In the genomic region with DNA sequence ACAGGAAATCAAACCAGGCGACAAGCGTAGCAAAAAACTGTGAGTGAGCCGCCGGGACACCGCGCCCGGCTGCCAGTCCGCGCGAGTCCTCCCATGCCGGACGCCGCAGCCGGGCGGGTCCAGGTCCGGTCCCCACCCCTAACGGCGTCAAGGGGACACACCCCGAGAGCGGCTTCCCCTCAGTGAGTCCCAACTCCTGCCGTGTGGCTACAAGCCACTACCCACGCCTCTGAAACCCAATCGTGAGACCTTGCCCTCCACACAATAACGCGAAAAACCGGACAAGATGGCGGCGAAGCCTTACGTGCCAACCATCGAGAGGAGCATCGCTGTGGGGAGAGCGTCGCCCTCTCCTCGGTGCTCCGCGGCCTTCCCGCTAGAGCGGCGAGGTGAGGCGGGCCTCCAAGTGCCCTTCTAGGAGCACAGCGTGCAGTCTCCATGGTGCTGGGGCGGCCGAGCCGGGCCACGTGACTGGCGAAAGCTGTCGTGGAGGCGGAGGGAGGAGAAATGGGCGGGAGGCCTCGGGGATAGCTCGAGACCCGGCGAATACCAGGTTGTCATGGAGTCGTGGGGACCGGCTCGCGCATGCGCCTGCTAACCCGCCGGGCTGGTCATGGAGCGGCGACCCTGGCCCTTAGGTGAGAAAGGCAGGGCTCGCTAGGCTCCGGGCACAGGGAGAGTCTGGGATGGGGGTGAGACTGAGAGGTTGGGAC, we compare ENCODE assay signal across 8 mouse cellular contexts. TPM values are rescaled to one million over a fixed set of nuclear protein-coding genes. Genes with fewer than 3 reads are reported as not detected.
A peak's percentile ranks its signal among the peaks of the same experiment; 100 is the strongest.
DNase-seq lines count a peak whose midpoint lies in the region; ATAC-seq lines count a peak whose summit lies in the region.

Gene Cipc (plus strand): TSS at position 182 of the 713 bp plus-strand sequence.

- DNase-seq in WW6 (ENCODE audit: low read depth, low spot score): peak; percentile 96
- DNase-seq in cerebellum, postnatal 4 days (ENCODE audit: low spot score in 2 of 2): peak; percentile 94 to 96
- peak; percentile 99 for DNase-seq in gastrocnemius, adult 18-20 months (ENCODE audit: low spot score)
- DNase-seq in left cerebral cortex, adult 18-20 months (ENCODE audit: low spot score in 2 of 2): peak; percentile 98 to 99
- peak; percentile 99 for DNase-seq in right cerebral cortex, adult 18-20 months
- DNase-seq in urinary bladder, postnatal 10 days (ENCODE audit: low spot score): peak; percentile 92

- H3K79me2 ChIP-seq in macrophage (ENCODE audit: inconsistent target): peaks cover 37% of the 10 kb centered on the region

- H3K27ac ChIP-seq in hindbrain, embryonic 16.5 days (ENCODE audit: low read depth, low read length): peak within 1 kb of the TSS; percentile 99
- H3K27ac ChIP-seq in macrophage: peak within 1 kb of the TSS; percentile 96

- H3K4me3 ChIP-seq in hindbrain, embryonic 16.5 days (ENCODE audit: low read length): peak within 1 kb of the TSS; percentile 66
- H3K4me3 ChIP-seq in macrophage (ENCODE audit: inconsistent target): peak within 1 kb of the TSS; percentile 98

- H3K9ac ChIP-seq in hindbrain, embryonic 16.5 days (ENCODE audit: low read depth, low read length): peak within 1 kb of the TSS; percentile 92

- no peaks in the 10 kb centered on the region for H3K36me3 ChIP-seq in hindbrain, embryonic 16.5 days (ENCODE audit: control insufficient read depth, insufficient read depth, low read length)
- no peaks in the 10 kb centered on the region for H3K36me3 ChIP-seq in macrophage (ENCODE audit: inconsistent target)

- no peaks in the 10 kb centered on the region for H3K27me3 ChIP-seq in hindbrain, embryonic 16.5 days (replicated peaks; ENCODE audit: control insufficient read depth, insufficient read depth, low read length)

- peaks cover 40% of the 10 kb centered on the region for H3K4me1 ChIP-seq in hindbrain, embryonic 16.5 days (ENCODE audit: control insufficient read depth, insufficient read depth, low read depth, low read length)

- no peaks in the 10 kb centered on the region for H3K9me3 ChIP-seq in hindbrain, embryonic 16.5 days (ENCODE audit: control insufficient read depth, low read length)

- WGBS in hindbrain, embryonic 16.5 days: under 1% methylated on average over 64 of the region's 64 CpGs
- WGBS in macrophage (ENCODE audit: missing documents): under 1% methylated on average over 58 of the region's 64 CpGs

- peak within 1 kb of the TSS; percentile 88 for H3K4me2 ChIP-seq in hindbrain, embryonic 16.5 days (ENCODE audit: low read length)

- ATAC-seq in hindbrain, embryonic 16.5 days: peak; percentile 98

RNA-seq across cellular contexts. Expression of gene Cipc, which starts in this region (rescaled TPM):
- total RNA-seq in gastrocnemius, adult 18-20 months (2021): 10 to 100 TPM; 30.9 to 34.6 TPM
- 43.4 and 49.0 TPM in 2 replicates for polyA plus RNA-seq in hindbrain, embryonic 16.5 days (2015; fragmentation: Nextera tagmentation; extraction: Ambion mirVana)
- 10 to 100 TPM; 84.0 to 86.8 TPM for total RNA-seq in left cerebral cortex, adult 18-20 months (2021)
- 100 to 1,000 TPM in 24 of 26 experiments, 10 to 100 TPM in 2; 47.8 to 664 (median 256) TPM for total RNA-seq in macrophage (2018; cell fraction: chromatin; rRNA removed)
- 100 to 1,000 TPM in 9 of 26 experiments, 10 to 100 TPM in 17; 31.9 to 138 (median 77.0) TPM for total RNA-seq in macrophage (2018; cell fraction: cytosol; rRNA removed)
- total RNA-seq in macrophage (2018; cell fraction: nucleus; rRNA removed): 100 to 1,000 TPM in 20 of 26 experiments, 10 to 100 TPM in 6; 48.7 to 440 (median 191) TPM
- polyA plus RNA-seq in macrophage (2018): 42.6 to 89.8 TPM (median 86.9 TPM) in 3 replicates

Comparison
In these comparisons a context has a peak if more than half of its experiments do, and no peak if none do; other contexts are left out.
1. Peak in every context shown above with its lines: DNase-seq, ATAC-seq, H3K4me3 ChIP-seq and H3K27ac ChIP-seq.